Mouse (Mus musculus) megakaryocyte, embryonic 14.5 days (primary cell): ENCODE measurements at regions not wholly inside any gene's neighbourhood (a gene's known extent, or its start where the extent isn't known, plus 50 kb on each side); places are given as distances from the start of the nearest gene placed in this dataset.

Source experiments
- FLI1 ChIP-seq: IDR thresholded peaks from 2 replicates; pipeline ENCODE4 v1.6.1; 2012; ENCODE audit warnings: low read length, inconsistent platforms, mixed read lengths
- GATA1 ChIP-seq: IDR thresholded peaks from 3 replicates; pipeline ENCODE4 v1.6.1; 2012; ENCODE audit warnings: mixed read lengths, low read length, inconsistent platforms, borderline replicate concordance

DNA sequence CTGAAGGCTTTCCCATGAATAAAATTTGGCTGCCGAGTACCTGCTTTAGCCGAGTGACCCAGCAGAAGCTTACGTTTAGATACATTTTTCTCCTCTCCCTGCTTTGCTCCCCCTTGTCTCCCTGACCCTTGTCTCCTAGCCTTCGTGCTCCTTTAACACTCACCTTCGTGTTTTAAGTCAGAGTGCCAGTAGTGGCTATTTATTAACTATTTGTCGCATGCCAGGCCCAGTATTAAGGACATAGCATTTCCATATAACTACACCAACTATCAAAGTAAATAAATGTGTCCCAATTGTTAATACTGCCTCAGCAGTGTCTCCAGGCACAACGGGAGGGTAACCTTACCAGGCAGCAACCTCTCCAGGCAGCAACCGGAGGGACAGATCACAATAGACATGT is 104.8 kb upstream of the B3gat2 start:
- TF ChIP-seq GATA1 (no peak), FLI1 (no peak)
